Mouse (Mus musculus) frontal cortex, postnatal 10 days (tissue): Measurements from ENCODE around the gene Nhlrc3.

Experiments used
- DNase-seq, 2 experiments: peaks; one replicate each; pipeline ENCODE4 v3.0.0; 2022; ENCODE audit warnings: low spot score in 2 of 2, mixed read lengths in 1 of 2

Nhlrc3 gene

DNA sequence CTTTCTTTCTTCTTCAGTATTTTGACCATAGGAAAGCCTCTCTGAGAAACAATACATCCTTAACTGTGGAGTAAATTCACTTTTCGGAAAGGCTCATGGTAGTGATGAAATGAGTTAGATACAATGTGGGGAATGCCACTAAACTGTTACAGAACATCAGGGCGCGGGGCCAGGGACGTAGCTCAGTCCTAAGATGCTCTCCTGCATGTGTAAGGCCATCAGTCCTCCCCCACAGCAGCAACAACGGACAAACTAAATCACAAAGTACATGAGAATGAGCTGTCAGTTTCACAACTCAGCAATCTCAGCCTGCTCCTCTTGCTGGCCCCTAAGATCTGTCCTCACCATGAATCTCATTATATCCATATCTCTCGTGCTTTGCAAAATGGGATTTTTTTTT lies 8.6 kb downstream of the Nhlrc3 start:
- DNase-seq = no peak

DNA sequence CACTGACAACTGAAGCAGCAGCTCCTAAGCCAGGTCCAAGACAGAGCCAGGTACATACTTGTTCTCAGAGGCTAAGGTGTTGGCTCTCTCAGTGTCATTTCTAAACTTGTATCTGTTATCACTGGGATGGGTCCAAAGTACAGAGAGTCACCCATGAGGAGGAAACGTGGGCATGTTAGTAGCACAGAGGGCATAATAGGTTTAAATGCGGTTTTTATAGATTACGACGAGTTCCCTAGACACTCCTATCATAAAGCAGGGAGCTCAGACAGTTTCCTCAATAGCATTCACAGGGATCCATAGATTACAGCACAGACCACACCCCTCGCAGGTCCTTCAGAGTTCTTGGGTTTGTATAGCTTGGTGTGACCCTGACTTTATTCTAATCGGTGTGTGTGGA lies 9.1 kb downstream of the Nhlrc3 start:
- no peak for DNase-seq

DNA sequence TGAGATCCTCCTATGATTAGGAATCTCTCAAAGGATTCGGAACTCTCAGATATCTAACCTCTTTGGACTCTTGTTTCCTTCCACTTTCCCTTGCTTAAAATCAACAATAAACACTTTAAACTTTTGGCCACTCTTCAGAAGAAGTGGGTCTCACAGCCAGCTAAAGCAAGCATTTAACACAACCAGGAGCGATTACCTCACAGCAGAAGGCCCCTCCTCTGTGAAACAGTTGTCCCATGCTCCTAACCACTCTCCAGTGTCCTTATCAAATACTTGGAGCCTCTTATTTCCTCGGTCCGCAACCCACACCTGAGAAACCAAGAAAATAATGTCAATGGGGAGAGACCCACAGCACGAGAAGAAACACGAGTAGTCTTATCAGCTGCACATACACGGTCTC lies 9.8 kb downstream of the Nhlrc3 start:
- DNase-seq = no peak

DNA sequence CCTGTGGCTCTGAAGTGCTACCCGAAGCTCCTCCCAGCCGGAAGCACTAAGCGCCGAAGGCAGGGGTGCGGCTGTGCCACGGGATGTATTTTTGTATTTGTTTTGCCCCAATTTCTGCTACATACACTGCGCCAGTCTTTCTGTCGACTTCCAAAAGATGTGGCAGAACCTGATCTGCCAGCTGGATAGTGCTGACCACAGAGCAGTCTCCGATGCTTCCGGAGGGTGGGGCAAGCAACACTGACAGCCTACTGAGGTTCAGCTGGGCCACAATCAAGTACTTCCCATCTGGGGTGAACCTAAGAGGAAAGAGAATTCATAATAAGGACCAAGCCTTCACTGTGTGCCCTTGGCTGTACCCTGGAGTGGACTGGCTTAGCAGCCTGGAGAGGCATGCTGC lies 10.8 kb downstream of the Nhlrc3 start:
- no peak for DNase-seq

DNA sequence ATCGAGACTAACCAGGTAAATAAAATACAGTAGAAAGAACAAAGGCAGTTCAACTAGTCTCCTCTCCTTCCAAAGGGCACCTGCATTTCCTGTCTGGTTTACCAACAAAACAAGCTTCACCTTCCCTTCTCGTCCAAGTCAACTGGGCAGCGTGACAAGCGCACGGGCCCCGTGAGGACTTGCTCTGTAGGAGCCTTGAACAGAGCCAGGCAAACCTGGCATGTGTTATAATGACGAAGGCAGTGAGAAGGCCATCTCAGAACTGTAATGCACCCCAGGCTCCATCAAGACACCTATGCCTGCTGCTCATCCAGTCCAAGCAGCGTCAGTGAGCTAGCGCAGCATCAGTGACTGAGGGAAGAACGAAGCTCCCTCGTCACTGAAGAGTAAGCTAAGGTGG lies 12.5 kb downstream of the Nhlrc3 start:
- DNase-seq = peak; percentile 2 to 4

DNA sequence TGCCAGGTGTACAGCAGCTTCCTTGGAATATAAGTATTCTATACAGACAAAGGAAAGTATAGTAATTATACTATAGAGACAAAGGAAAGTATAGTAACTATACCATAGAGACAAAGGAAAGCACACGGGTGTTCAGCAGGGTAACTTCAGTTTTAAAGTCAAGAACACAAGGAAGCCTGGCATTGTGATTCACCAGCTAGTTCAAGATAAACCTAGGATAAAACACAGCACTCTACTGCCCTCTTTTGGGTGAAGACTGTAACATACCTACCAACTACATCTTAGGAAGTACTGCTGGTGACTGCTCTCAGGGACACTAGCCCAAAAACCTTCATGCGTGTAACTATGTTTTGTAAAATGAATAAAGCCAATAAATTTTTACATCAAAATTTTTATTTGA lies 14.9 kb downstream of the Nhlrc3 start:
- DNase-seq = no peak

DNA sequence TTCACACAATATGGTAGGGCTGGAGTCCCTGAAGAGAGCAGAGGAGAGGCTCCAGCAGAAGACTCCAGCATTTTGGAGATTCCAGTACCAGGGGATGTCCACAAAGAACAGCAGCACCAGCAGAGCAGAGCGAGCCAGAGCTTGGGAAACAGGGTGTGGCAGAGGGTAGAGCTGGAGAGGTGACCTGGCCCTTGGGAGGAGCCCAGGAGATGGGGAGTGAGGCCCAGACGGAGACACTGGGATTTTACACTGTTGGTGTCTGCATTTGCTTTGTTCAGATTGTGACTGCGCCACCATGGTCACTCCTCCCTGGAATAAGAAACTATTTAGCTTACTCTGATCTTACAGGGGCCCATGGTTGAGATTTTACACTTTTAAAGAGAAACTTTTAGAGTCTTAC lies 16.3 kb downstream of the Nhlrc3 start:
- no peak for DNase-seq

DNA sequence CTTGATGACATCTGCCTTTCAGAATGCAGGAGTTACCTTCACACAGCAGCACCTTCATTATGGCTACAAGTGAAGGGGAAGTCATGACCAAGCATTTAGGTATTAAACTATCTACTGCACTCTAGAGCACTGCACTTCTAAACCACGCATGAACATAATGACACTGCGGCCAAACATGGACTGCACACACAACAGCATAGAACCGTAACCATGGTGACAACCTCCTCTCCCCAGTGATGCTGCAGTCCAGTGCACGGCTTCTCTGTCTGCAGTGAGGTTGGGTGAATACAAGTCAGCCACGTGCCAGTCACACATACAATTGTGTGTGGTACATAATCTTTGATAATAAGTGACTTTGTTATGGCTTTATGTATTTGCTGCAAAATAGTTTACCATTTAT lies 17.6 kb downstream of the Nhlrc3 start:
- DNase-seq = no peak

DNA sequence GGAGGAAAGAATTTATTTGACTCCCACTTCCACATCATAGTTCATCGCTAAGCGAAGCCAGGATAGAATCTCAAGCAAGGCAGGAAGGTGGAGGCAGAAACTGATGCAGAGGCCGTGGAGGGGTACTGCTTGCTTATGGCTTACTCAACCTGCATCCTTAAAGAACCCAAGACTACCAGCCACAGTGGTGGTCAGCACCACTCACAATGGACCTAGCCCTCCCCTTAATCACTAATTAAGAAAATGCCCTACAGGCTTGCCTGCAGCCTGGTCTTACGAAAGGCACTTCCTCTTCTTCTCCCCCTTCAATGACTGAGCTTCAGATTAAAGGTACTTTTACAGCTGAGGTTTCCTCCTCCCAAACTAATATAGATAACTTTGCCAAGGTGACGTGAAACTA lies 26.6 kb downstream of the Nhlrc3 start:
- DNase-seq = no peak

DNA sequence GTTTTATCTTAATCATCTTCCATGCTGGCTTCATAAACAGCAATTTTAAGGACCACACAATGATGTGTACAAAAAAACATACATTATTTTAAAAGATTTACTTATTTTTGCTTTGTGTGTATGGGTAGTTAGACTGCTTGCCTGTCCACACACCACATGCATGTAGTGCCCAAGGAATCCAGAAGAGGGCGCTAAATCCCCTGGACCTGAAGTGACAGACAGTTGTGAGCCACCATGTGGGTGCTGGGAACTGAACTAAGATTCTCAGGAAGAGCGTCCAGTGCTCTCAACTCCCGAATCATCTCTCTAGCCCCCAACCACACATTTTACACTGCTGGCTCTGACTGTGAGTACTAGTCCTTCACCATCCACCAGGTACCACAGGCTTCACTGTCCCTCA lies 28.5 kb downstream of the Nhlrc3 start:
- no peak for DNase-seq

DNA sequence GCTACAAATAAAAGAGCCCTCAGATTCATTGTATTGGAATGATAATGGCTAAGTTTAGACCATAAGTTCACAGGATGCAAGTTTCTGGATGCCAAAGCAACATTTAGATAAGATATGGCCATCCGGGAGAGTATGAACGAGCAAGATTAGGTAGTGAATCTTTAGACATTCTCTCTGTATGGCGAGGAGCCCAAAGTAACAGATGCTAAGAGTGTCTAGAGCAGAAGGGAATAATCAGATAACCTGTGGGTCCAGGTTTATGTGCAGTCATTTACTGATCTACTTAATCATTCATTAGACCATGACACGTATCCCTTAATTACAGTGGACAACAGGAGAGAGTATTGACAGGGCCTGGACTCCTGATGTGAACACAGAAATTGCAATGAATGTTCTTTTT lies 39.6 kb downstream of the Nhlrc3 start:
- no peak for DNase-seq

DNA sequence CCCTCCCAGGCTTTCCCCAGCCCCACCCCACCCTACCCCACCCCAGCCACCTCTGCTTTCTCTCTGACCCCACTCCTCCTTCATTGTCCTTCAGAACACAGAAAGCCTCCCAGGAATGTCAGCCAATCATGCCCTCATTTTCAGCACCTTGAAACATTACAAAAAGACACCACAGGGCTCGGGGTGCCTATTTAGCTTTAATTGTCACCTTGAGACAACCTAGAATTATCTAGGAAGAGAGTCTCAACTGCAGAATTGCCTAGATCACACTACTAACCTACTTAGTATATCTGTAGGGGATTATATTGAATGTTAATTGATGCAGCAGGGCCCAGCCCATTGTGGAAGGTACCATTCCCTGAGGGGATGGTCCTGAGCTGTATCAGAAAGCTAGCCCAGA lies 40.4 kb downstream of the Nhlrc3 start:
- DNase-seq = no peak

DNA sequence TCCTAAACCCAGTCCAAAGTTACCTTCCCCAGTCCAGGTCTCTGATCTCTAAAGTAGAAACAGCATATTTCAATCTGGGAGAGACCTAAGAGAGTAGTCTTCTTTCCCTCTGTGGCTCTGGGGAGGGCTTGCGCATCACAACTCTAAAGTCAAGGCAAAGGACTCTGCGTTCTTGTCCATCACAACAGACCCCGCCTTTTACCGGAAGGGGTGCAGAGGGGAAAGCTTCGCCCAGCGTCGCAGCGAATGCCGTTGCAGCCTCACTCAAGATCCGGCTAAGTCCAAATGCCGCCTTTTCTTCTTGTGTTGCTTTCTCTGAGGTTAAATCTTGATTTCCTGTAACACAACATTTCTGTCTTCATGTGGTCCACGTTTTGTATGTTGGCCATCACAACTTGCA lies 41.5 kb downstream of the Nhlrc3 start:
- no peak for DNase-seq

DNA sequence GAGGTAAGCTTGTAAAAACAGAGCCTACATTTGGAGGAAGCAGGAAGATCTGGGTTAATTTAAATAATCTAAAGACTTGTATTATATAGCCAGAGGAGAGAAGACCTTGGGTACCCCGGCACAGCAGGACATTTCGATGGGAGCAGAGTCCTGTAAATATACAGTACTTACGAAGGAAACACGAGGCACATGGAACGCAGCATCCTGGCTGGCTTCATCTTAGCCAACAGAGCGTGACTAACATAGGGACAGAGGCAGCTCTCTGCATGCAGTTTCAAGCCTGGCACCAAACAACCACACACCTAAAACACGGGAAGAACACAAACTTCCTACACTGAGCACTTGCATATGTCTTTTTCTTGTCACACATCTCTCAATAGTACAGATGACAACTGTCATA lies 45.4 kb downstream of the Nhlrc3 start:
- no peak for DNase-seq

DNA sequence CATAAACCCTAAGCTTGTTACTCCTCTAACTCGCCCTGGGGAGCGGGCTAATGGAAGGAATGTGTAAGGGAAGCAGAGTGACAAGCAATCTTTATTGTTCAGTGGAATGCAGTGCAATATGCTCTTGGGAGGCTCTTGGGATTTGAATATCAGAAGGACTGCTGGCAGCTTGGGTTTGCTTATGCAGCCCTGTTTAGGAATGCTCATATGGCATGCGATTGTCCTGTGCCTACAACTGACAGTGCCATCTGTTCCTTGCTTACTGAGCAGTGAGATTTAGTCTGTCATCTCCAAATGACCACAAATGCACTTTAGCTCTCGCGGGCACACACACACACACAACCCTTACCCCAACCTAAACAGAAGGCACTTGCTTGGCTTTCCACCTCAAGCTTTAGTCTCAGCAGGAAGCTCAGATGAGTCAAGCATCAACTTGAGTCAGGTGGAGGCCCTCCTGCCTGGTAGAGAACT lies 47.1 kb downstream of the Nhlrc3 start:
- DNase-seq = no peak

DNA sequence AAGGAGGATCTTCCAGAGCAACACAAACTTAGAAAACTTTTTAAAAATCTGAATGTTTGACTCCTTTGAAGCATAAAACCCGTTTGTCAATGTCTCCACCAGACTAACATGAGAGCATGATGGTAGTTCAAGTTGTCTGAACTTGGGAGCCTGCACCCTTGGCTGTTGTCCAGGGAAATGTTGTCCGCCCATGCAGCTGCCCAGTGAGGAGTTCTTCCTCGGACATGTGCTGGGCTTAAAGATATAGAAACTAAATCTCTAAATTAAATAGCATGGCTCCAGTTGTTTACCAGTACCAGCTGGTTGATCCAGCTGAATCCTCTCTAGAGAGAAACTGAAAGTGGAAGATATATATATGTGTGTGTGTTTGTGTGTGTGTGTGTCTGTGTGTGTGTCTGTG lies 49.2 kb downstream of the Nhlrc3 start:
- DNase-seq = no peak

DNA sequence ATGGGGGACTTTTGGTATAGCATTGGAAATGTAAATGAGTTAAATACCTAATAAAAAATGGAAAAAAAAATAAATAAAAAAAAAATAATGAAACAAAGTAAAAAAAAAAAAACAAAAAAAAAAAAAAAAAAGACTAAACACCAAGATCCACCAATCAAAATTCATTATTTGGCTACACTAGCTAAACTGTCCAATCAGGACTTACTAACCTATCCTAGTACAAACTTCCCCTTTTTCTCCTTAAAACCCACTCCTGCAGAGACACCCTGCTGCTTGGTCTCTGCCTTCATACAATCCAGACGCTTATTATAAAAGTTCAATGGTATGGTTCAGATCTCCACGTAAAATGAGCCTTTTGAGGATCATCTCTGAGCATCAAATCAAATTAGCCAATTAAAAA lies 49.7 kb downstream of the Nhlrc3 start:
- no peak for DNase-seq

DNA sequence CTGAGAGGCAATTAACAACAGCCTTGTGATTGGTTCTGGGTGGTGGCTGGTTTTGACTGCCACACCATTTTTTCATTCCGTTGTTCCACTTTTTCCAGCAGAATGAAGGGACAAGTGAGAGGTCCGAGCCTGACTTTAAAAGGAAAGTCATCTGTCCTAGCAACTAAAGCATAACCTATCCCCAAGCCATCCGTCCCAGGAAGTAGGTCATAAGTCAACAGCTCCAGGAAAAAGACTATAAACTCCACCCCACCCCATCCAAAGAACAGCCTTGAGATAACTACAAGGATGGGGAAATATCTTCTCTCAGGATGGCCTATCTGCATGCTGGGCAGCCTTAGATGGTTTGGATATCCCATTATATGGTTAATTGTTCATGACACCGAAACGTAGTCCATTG lies 50.9 kb downstream of the Nhlrc3 start:
- no peak for DNase-seq

DNA sequence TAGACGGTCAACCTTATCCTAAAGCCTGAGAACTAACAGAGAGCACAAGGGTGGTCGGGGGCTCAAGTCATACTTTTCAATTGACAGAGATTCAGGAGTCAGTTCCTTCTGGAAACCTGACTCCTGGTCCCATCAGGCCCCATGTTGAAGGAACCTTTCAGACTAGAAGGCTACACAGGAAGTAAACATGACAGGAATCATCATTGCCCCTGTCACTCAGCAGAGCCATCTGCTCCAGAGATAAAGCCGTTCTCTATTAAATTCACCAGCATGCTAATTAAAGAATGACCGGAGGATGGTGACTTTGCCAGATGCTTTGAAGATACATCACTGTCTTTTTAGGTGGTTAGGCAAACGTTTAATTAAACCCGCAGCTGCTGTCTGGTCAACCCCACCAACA lies 53.1 kb downstream of the Nhlrc3 start:
- no peak for DNase-seq

DNA sequence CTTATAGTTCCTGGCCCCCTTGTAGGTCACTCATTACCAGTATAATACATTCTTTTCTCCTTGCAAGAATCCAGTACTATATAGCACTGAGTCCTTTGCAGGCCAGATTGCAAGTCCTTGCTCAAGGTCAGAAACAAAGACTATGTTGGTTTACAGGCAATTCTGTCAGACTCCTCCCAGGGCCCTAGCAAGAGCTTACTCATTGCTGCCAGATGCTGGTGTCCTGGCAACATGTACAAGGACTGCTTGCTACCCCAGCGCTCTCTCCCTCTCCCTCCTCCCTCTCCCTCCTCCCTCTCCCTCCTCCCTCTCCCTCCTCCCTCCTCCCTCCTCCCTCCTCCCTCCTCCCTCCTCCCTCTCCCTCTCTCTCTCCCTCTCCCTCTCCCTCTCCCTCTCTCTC lies 56.0 kb downstream of the Nhlrc3 start:
- no peak for DNase-seq
